Mouse (Mus musculus) kidney, postnatal 0 days (tissue): Measurements from ENCODE around the gene Fam19a1. TPM values are rescaled to one million over a fixed set of nuclear protein-coding genes. Genes with fewer than 3 reads are reported as not detected.

Experiments used
- ATAC-seq: fragments of 200-750 bp; cut with Nextera tagmentation; replicated peaks from 2 replicates; pipeline ENCODE4 v1.8.0; 2017; ENCODE audit warnings: low read depth, moderate number of reproducible peaks, moderate TSS enrichment, moderate library complexity; ENCODE audit not compliant: low FRiP score
- DNase-seq: peaks from one replicate; pipeline ENCODE4 v3.0.0-alpha.2; 2016; ENCODE audit warnings: low spot score
- H3K27ac ChIP-seq: fragments of 300-500 bp; sonication (generic); 2 replicates; pipeline ENCODE4 v1.5.1; 2014; ENCODE audit warnings: mild to moderate bottlenecking
- H3K27me3 ChIP-seq: fragments of 300-500 bp; sonication (generic); 2 replicates; pipeline ENCODE4 v1.6.1; 2014; ENCODE audit warnings: low read length, mixed read lengths; ENCODE audit not compliant: insufficient read depth
- H3K36me3 ChIP-seq: fragments of 300-500 bp; sonication (generic); 2 replicates; pipeline ENCODE4 v1.6.1; 2014; ENCODE audit warnings: low read length, mixed read lengths; ENCODE audit not compliant: insufficient read depth
- H3K4me1 ChIP-seq: fragments of 300-500 bp; sonication (generic); replicated peaks from 2 replicates; pipeline ENCODE4 v1.6.1; 2014; ENCODE audit warnings: antibody characterized with exemption, low read length, mixed read lengths; ENCODE audit not compliant: insufficient read depth
- H3K4me2 ChIP-seq: fragments of 300-500 bp; sonication (generic); 2 replicates; pipeline ENCODE4 v1.6.1; 2014; ENCODE audit warnings: mild to moderate bottlenecking, low read length, moderate library complexity, mixed read lengths
- H3K4me3 ChIP-seq: fragments of 300-500 bp; sonication (generic); replicated peaks from 2 replicates; pipeline ENCODE4 v1.5.1; 2014; ENCODE audit warnings: low read depth, low read length
- H3K9ac ChIP-seq: fragments of 300-500 bp; sonication (generic); 2 replicates; pipeline ENCODE4 v1.6.1; 2014; ENCODE audit warnings: low read depth, low read length
- H3K9me3 ChIP-seq: fragments of 300-500 bp; sonication (generic); replicated peaks from 2 replicates; pipeline ENCODE4 v1.6.1; 2016; ENCODE audit warnings: low read length, inconsistent platforms, mixed read lengths
- CTCF ChIP-seq: IDR thresholded peaks from 2 replicates; pipeline ENCODE4 v1.5.1; 2016; ENCODE audit warnings: antibody characterized with exemption, low read depth, mild to moderate bottlenecking, moderate library complexity
- WGBS: fragments of 180-500 bp; shearing (Covaris S2); extraction: QIAGEN DNeasy Blood & Tissue Kit; methylation state at CpG from one replicate; pipeline ENCODE4 v1.1.7; 2014; 5-methylcytosine and 5-hydroxymethylcytosine counted together
- polyA plus RNA-seq: library from polyadenylated mRNA; unstranded; fragments of >200 nt; fragmentation: Nextera tagmentation; extraction: Ambion mirVana; gene quantifications from 2 replicates; pipeline ENCODE4 v1.2.1, GENCODE M21; 2015

The Fam19a1 gene
- polyA plus RNA-seq, 1 experiment from 2014 or later, result 3.8 TPM

DNA sequence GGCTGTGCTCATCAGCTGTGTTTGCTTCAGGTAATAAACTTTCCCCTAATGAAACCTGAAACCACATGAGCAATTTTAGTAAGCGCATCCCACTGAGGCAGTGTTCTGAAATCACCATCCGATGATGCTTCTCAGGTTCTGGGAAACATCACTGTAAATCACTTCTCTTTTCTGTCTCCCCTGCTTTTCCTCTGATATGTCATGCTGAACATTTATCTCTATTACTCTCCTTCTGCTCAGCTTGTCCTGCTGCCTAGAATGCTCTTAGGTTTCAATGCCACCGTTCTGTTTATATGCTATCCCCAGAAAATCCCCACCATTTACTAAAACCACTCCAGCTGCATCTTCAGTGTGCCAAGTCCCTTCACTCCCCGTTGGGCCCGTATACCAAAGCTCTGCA, 386.5 kb downstream of the Fam19a1 start:
- 31% methylated on average over 5 of the region's 5 CpGs for WGBS
- H3K4me3 ChIP-seq, result no peak overlapping the region
- H3K27me3 ChIP-seq, result no peaks in the 10 kb centered on the region
- no peak for TF ChIP-seq CTCF
- H3K9ac ChIP-seq, result no peak overlapping the region
- H3K27ac ChIP-seq, result no peak overlapping the region
- H3K4me2 ChIP-seq, result no peak overlapping the region
- no peaks in the 10 kb centered on the region for H3K4me1 ChIP-seq
- H3K9me3 ChIP-seq, result no peaks in the 10 kb centered on the region
- no peaks in the 10 kb centered on the region for H3K36me3 ChIP-seq
- peak; percentile 77 for DNase-seq
- no peak for ATAC-seq

GRCm38 (mm10) chr6:96541600-96541999, 428.6 kb downstream of the Fam19a1 start:
- DNase-seq (no peak), ATAC-seq (no peak)
- Histone ChIP-seq H3K36me3 (no peaks in the 10 kb centered on the region), H3K4me2 (no peak overlapping the region), H3K4me1 (no peaks in the 10 kb centered on the region), H3K27me3 (no peaks in the 10 kb centered on the region), H3K27ac (no peak overlapping the region), H3K9me3 (no peaks in the 10 kb centered on the region), H3K9ac (no peak overlapping the region), H3K4me3 (no peak overlapping the region)
- WGBS, result 75% methylated on average over 2 of the region's 2 CpGs
- TF ChIP-seq CTCF, result no peak

DNA sequence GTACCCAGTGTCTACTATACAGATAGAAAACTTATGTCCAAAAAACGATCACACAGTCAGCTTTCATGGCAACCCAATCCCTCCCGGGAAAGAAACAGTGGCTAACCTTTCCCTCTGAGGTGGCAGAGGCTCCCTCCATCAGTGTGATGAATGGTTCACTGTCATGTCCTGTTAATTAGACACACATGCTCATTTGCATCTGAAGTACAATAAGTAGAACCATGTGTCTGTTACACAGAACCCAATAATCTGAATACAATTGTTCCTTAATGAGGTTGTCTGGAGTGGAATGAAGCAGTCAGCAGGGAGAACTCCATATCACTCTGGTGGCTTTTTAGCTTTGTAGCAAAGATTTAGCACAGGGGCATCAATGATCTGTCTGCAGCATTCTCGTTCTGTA, 431.9 kb downstream of the Fam19a1 start:
- no peaks in the 10 kb centered on the region for H3K27me3 ChIP-seq
- H3K4me1 ChIP-seq, result no peaks in the 10 kb centered on the region
- H3K36me3 ChIP-seq, result no peaks in the 10 kb centered on the region
- DNase-seq (peak; percentile 0), ATAC-seq (no peak)
- WGBS, result 20% methylated on average over 3 of the region's 3 CpGs
- H3K9ac ChIP-seq, result no peak overlapping the region
- no peak overlapping the region for H3K4me2 ChIP-seq
- H3K27ac ChIP-seq, result no peak overlapping the region
- H3K4me3 ChIP-seq, result no peak overlapping the region
- no peaks in the 10 kb centered on the region for H3K9me3 ChIP-seq
- no peak for TF ChIP-seq CTCF

- WGBS, result 90% methylated on average over 4 of the region's 4 CpGs
Observed at GRCm38 (mm10) chr6:96550431-96550830, 437.5 kb downstream of the Fam19a1 start.

GRCm38 (mm10) chr6:96578649-96579048, 465.7 kb downstream of the Fam19a1 start:
- H3K4me1 ChIP-seq, result no peaks in the 10 kb centered on the region
- no peak for DNase-seq
- H3K4me3 ChIP-seq, result no peak overlapping the region
- H3K27me3 ChIP-seq, result no peaks in the 10 kb centered on the region
- no peak for ATAC-seq
- no peaks in the 10 kb centered on the region for H3K9me3 ChIP-seq
- H3K4me2 ChIP-seq, result no peak overlapping the region
- H3K9ac ChIP-seq, result no peak overlapping the region
- no peak for TF ChIP-seq CTCF
- H3K27ac ChIP-seq, result no peak overlapping the region
- H3K36me3 ChIP-seq, result no peaks in the 10 kb centered on the region
- 71% methylated on average over 5 of the region's 5 CpGs for WGBS

More at GRCm38 (mm10) chr6:96550431-96550830, 437.5 kb downstream of the Fam19a1 start:
- TF ChIP-seq CTCF, result no peak
- Histone ChIP-seq H3K9me3 (no peaks in the 10 kb centered on the region), H3K9ac (no peak overlapping the region), H3K27me3 (no peaks in the 10 kb centered on the region), H3K4me2 (no peak overlapping the region), H3K4me3 (no peak overlapping the region), H3K36me3 (no peaks in the 10 kb centered on the region), H3K4me1 (no peaks in the 10 kb centered on the region), H3K27ac (no peak overlapping the region)
- no peak for ATAC-seq
- no peak for DNase-seq

GRCm38 (mm10) chr6:96580726-96581125, 467.8 kb downstream of the Fam19a1 start:
- Histone ChIP-seq H3K36me3 (no peaks in the 10 kb centered on the region), H3K9ac (no peak overlapping the region), H3K27ac (no peak overlapping the region), H3K4me2 (no peak overlapping the region), H3K27me3 (no peaks in the 10 kb centered on the region), H3K4me1 (no peaks in the 10 kb centered on the region), H3K4me3 (no peak overlapping the region), H3K9me3 (no peaks in the 10 kb centered on the region)
- TF ChIP-seq CTCF, result no peak
- DNase-seq (peak; percentile 26), ATAC-seq (no peak)
- WGBS, result 39% methylated on average over 4 of the region's 4 CpGs

DNA sequence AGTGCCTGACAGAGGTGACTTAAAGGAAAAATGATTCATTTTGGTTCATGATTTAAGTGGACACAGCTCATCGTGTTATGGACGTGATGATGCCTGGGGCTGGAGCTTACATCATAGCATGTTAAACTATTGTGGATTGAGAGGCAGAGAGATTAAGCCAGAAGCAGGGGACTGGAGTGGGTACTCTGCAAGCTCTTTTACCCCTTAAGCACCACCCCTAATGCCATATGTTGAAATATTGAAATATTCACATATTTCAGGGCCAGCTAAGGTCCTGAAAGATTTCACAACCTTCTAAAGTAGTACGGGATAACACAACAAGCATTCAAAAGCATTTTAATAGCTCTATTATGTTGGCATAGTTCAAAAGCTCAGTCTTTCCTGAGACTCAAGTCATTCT, 468.2 kb downstream of the Fam19a1 start:
- Histone ChIP-seq H3K9me3 (no peaks in the 10 kb centered on the region), H3K4me1 (no peaks in the 10 kb centered on the region), H3K36me3 (no peaks in the 10 kb centered on the region), H3K4me3 (no peak overlapping the region), H3K9ac (no peak overlapping the region), H3K27me3 (no peaks in the 10 kb centered on the region), H3K27ac (no peak overlapping the region), H3K4me2 (no peak overlapping the region)
- TF ChIP-seq CTCF, result no peak
- DNase-seq (no peak), ATAC-seq (no peak)
- WGBS, result 65% methylated on average over 3 of the region's 3 CpGs
